Mouse (Mus musculus): Measurements from ENCODE around the gene Gm49333. TPM values are rescaled to one million over a fixed set of nuclear protein-coding genes. Genes with fewer than 3 reads are reported as not detected.

Gm49333 gene
- total RNA-seq (2014; rRNA removed), result 0.54 TPM in 1 of 2 replicates, not detected in the other
- not detected in 2 replicates for polyA plus RNA-seq (2015; fragmentation: Nextera tagmentation; extraction: Ambion mirVana)

- H3K4me2 ChIP-seq (ENCODE audit: low read depth, low read length), result peak within 1 kb of the TSS; percentile 99
- H3K4me3 ChIP-seq (ENCODE audit: low read length), result peak within 1 kb of the TSS; percentile 72
- H3K36me3 ChIP-seq (ENCODE audit: insufficient read depth, low read length), result peaks cover 5% of the 10 kb centered on the region; the same call in 1 of the 2 replicates
- peak within 1 kb of the TSS; percentile 79 for H3K9ac ChIP-seq (replicated peaks; ENCODE audit: low read length)
- ATAC-seq (peak; percentile 95), DNase-seq (ENCODE audit: low spot score) (peak; percentile 95)
- no peaks in the 10 kb centered on the region for H3K9me3 ChIP-seq (ENCODE audit: low read length)
- peaks cover 4% of the 10 kb centered on the region for H3K4me1 ChIP-seq (ENCODE audit: insufficient read depth, low read length)
- WGBS, result 2% methylated on average over 41 of the region's 41 CpGs
- H3K27ac ChIP-seq, result peak within 1 kb of the TSS; percentile 84
- H3K27me3 ChIP-seq (ENCODE audit: insufficient read depth, low read length), result no peaks in the 10 kb centered on the region
- no peak; the same call in 1 of the 2 replicates for TF ChIP-seq CTCF (IDR thresholded peaks at IDR 0.05; ENCODE audit: low read depth)
Observed at GRCm38 (mm10) chr16:20611357-20612227, at the start of gene Gm49333, which contains the start of the genes Eef1akmt4 and Alg3. Gene Gm49333 (plus strand): TSS chr16:20611610. Gene Eef1akmt4 (plus strand): TSS chr16:20611593. Gene Alg3 (minus strand): TSS chr16:20611735.

- H3K36me3 ChIP-seq (ENCODE audit: insufficient read depth, low read length), result peaks cover 21% of the 10 kb centered on the region; the same call in 1 of the 2 replicates
- ATAC-seq, result 0 out of 2 replicates have a peak, but pooled peaks have one; percentile 30
- 27% methylated on average over 1 of the region's 1 CpGs for WGBS
- no peak overlapping the region for H3K4me2 ChIP-seq (ENCODE audit: low read depth, low read length)
- no peak for TF ChIP-seq CTCF (IDR thresholded peaks at IDR 0.05; ENCODE audit: low read depth)
- no peak overlapping the region for H3K27ac ChIP-seq
- H3K4me3 ChIP-seq (ENCODE audit: low read length), result no peak overlapping the region
- no peaks in the 10 kb centered on the region for H3K27me3 ChIP-seq (ENCODE audit: insufficient read depth, low read length)
- no peak for DNase-seq (ENCODE audit: low spot score)
- H3K9ac ChIP-seq (replicated peaks; ENCODE audit: low read length), result no peak overlapping the region
- H3K9me3 ChIP-seq (ENCODE audit: low read length), result no peaks in the 10 kb centered on the region
- no peaks in the 10 kb centered on the region for H3K4me1 ChIP-seq (ENCODE audit: insufficient read depth, low read length)
Observed at GRCm38 (mm10) chr16:20565075-20565474, 46.3 kb upstream of the Gm49333 start.

GRCm38 (mm10) chr16:20589366-20589938, 22.0 kb upstream of the Gm49333 start, which contains the start of gene Vwa5b2:
Gene Vwa5b2 (plus strand): TSS chr16:20589471.
- WGBS, result 0% methylated on average over 24 of the region's 24 CpGs

GRCm38 (mm10) chr16:20589939-20590679, 21.3 kb upstream of the Gm49333 start:
- H3K9me3 ChIP-seq (ENCODE audit: low read length), result no peaks in the 10 kb centered on the region
- peak overlapping the region; percentile 47 for H3K9ac ChIP-seq (replicated peaks; ENCODE audit: low read length)
- H3K27ac ChIP-seq, result peak overlapping the region; percentile 78
- peak overlapping the region; percentile 43 for H3K4me3 ChIP-seq (ENCODE audit: low read length)
- no peaks in the 10 kb centered on the region for H3K36me3 ChIP-seq (ENCODE audit: insufficient read depth, low read length)
- peaks cover 17% of the 10 kb centered on the region for H3K27me3 ChIP-seq (ENCODE audit: insufficient read depth, low read length)
- no peak; the same call in 1 of the 2 replicates for TF ChIP-seq CTCF (IDR thresholded peaks at IDR 0.05; ENCODE audit: low read depth)
- no peaks in the 10 kb centered on the region for H3K4me1 ChIP-seq (ENCODE audit: insufficient read depth, low read length)
- ATAC-seq (peak; percentile 90), DNase-seq (ENCODE audit: low spot score) (peak; percentile 84)
- WGBS, result 0% methylated on average over 33 of the region's 39 CpGs
- H3K4me2 ChIP-seq (ENCODE audit: low read depth, low read length), result peak overlapping the region; percentile 80

More at GRCm38 (mm10) chr16:20589366-20589938, 22.0 kb upstream of the Gm49333 start, which contains the start of gene Vwa5b2:
- peak; percentile 85 for ATAC-seq
- Histone ChIP-seq H3K4me3 (ENCODE audit: low read length) (peak within 1 kb of the TSS; percentile 43), H3K4me2 (ENCODE audit: low read depth, low read length) (peak within 1 kb of the TSS; percentile 80), H3K9me3 (ENCODE audit: low read length) (no peaks in the 10 kb centered on the region), H3K27ac (peak within 1 kb of the TSS; percentile 78), H3K36me3 (ENCODE audit: insufficient read depth, low read length) (no peaks in the 10 kb centered on the region), H3K9ac (replicated peaks; ENCODE audit: low read length) (peak within 1 kb of the TSS; percentile 47), H3K27me3 (ENCODE audit: insufficient read depth, low read length) (peaks cover 17% of the 10 kb centered on the region), H3K4me1 (ENCODE audit: insufficient read depth, low read length) (no peaks in the 10 kb centered on the region)
- DNase-seq (ENCODE audit: low spot score), result peak; percentile 65
- no peak; the same call in 1 of the 2 replicates for TF ChIP-seq CTCF (IDR thresholded peaks at IDR 0.05; ENCODE audit: low read depth)

GRCm38 (mm10) chr16:20590680-20591038, 20.8 kb upstream of the Gm49333 start:
- peak overlapping the region; percentile 43 for H3K4me3 ChIP-seq (ENCODE audit: low read length)
- peak overlapping the region; percentile 47 for H3K9ac ChIP-seq (replicated peaks; ENCODE audit: low read length)
- WGBS, result 5% methylated on average over 17 of the region's 17 CpGs
- no peak for TF ChIP-seq CTCF (IDR thresholded peaks at IDR 0.05; ENCODE audit: low read depth)
- no peaks in the 10 kb centered on the region for H3K36me3 ChIP-seq (ENCODE audit: insufficient read depth, low read length)
- no peaks in the 10 kb centered on the region for H3K4me1 ChIP-seq (ENCODE audit: insufficient read depth, low read length)
- H3K9me3 ChIP-seq (ENCODE audit: low read length), result no peaks in the 10 kb centered on the region
- 0 out of 2 replicates have a peak, but pooled peaks have one; percentile 14 for ATAC-seq
- H3K4me2 ChIP-seq (ENCODE audit: low read depth, low read length), result peak overlapping the region; percentile 80
- peak overlapping the region; percentile 78 for H3K27ac ChIP-seq
- no peak for DNase-seq (ENCODE audit: low spot score)
- H3K27me3 ChIP-seq (ENCODE audit: insufficient read depth, low read length), result peaks cover 17% of the 10 kb centered on the region
